Mouse (Mus musculus) forebrain, embryonic 16.5 days (tissue): ENCODE results near the gene Stard13. TPM values are rescaled to one million over a fixed set of nuclear protein-coding genes. Genes with fewer than 3 reads are reported as not detected.

Experiments used
- ATAC-seq: fragments of 200-750 bp; cut with Nextera tagmentation; 2 replicates; pipeline ENCODE4 v1.8.0; 2017; ENCODE audit warnings: mild to moderate bottlenecking, moderate library complexity
- H3K27ac ChIP-seq: fragments of 300-500 bp; sonication (generic); 2 replicates; pipeline ENCODE4 v1.5.1; 2014; ENCODE audit warnings: low read length, control low read depth
- H3K27me3 ChIP-seq: fragments of 300-500 bp; sonication (generic); replicated peaks from 2 replicates; pipeline ENCODE4 v1.6.1; 2014; ENCODE audit warnings: low read length; ENCODE audit not compliant: control insufficient read depth, insufficient read depth
- H3K36me3 ChIP-seq: fragments of 300-500 bp; sonication (generic); 2 replicates; pipeline ENCODE4 v1.6.1; 2014; ENCODE audit not compliant: control insufficient read depth, insufficient read depth
- H3K4me1 ChIP-seq: fragments of 300-500 bp; sonication (generic); replicated peaks from 2 replicates; pipeline ENCODE4 v1.6.1; 2014; ENCODE audit warnings: low read length; ENCODE audit not compliant: control insufficient read depth, insufficient read depth
- H3K4me2 ChIP-seq: fragments of 300-500 bp; sonication (generic); 2 replicates; pipeline ENCODE4 v1.6.1; 2014; ENCODE audit warnings: mild to moderate bottlenecking, low read length, control low read depth
- H3K4me3 ChIP-seq: fragments of 300-500 bp; sonication (generic); replicated peaks from 2 replicates; pipeline ENCODE4 v1.5.1; 2014; ENCODE audit warnings: mild to moderate bottlenecking, low read length, control low read depth
- H3K9ac ChIP-seq: fragments of 300-500 bp; sonication (generic); replicated peaks from 2 replicates; pipeline ENCODE4 v1.6.1; 2014; ENCODE audit warnings: low read depth, low read length, control low read depth
- H3K9me3 ChIP-seq: fragments of 300-500 bp; sonication (generic); 2 replicates; pipeline ENCODE4 v1.6.1; 2016; ENCODE audit warnings: low read length; ENCODE audit not compliant: control insufficient read depth
- WGBS: fragments of 180-500 bp; shearing (Covaris S2); extraction: QIAGEN DNeasy Blood & Tissue Kit; methylation state at CpG from one replicate; pipeline ENCODE4 v1.1.7; 2014; 5-methylcytosine and 5-hydroxymethylcytosine counted together
- polyA plus RNA-seq: library from polyadenylated mRNA; unstranded; fragments of >200 nt; fragmentation: Nextera tagmentation; extraction: Ambion mirVana; gene quantifications from 2 replicates; pipeline ENCODE4 v1.2.1, GENCODE M21; 2015

The Stard13 gene
- polyA plus RNA-seq, 1 experiment from 2014 or later = 3.5 TPM

DNA sequence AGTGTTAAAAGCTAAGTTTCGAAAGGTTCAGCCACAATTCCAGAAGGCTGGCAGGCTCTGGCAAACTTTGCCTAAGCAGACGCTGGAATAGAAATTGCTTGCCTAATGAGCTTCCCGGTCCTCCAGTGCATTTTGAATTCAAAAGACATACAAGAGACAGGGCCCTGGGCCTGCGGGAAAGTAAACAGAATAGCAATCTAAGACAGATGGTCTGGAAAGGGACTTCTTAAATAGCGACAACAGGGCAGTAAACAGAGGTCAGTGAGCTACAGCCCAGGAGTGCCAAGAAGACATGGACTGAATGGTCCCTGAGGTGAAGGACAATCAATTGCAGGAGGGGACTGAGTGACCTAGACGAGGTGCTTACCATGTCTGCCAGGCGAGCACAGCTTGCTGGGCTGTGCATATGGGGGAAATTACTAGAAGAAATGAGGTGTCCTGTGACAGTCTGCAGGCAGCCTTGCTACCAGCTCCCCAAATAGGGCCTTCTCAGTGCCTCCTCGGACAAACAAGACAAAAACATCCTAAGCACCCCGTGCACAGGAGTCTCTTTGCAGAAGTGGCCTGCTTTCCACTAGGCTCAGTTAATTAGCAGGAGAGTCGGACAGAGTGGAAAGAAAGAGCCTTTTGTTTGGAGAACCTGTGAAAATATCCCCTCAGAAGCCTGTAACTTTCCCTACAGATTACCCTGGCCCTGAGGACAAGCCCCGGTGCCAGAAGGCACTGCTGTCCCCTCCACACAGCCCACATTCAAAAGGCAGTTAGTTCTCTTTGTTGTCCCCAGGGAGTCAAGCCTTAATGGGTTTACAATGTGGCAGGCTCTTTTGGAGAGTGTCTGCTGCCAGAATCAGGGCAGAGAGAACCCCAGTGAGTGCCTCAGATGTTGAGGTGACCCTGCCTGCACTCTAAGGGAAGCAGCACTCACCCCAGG lies 90.7 kb downstream of the Stard13 start:
- peaks cover 16% of the 10 kb centered on the region for H3K4me1 ChIP-seq
- peak overlapping the region; percentile 31 for H3K27ac ChIP-seq
- ATAC-seq = peak; percentile 74
- peak overlapping the region; percentile 20; the same call in 1 of the 2 replicates for H3K9ac ChIP-seq
- WGBS = 4% methylated on average over 11 of the region's 11 CpGs
- H3K27me3 ChIP-seq = no peaks in the 10 kb centered on the region
- H3K4me3 ChIP-seq = no peak overlapping the region
- H3K36me3 ChIP-seq = no peaks in the 10 kb centered on the region
- H3K4me2 ChIP-seq = no peak overlapping the region
- no peaks in the 10 kb centered on the region for H3K9me3 ChIP-seq

DNA sequence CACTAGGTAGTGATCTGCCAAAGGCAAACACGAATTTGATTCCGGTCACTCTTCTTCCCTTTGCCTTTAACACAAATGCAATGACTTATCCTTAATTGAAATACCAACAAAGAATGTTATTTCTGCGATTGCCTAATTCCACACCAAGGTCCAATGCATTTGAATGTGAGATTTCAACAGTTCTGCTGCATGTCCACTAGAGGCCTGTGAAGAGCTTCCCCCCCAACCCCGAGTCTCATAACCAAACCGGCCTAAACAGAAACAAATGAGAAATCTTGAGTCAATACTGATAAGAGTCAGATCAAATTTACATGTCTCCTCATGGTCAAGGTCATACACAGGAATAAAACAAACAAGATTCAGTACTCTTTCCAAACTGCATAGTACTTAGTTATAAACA lies 91.4 kb downstream of the Stard13 start:
- no peak overlapping the region for H3K4me2 ChIP-seq
- no peak overlapping the region for H3K4me3 ChIP-seq
- WGBS = 38% methylated on average over 5 of the region's 5 CpGs
- H3K4me1 ChIP-seq = peaks cover 16% of the 10 kb centered on the region
- ATAC-seq = peak; percentile 38
- no peaks in the 10 kb centered on the region for H3K27me3 ChIP-seq
- 0 out of 2 replicates have a peak overlapping the region, but pooled peaks have one; percentile 31 for H3K27ac ChIP-seq
- H3K36me3 ChIP-seq = no peaks in the 10 kb centered on the region
- H3K9me3 ChIP-seq = no peaks in the 10 kb centered on the region
- no peak overlapping the region for H3K9ac ChIP-seq

DNA sequence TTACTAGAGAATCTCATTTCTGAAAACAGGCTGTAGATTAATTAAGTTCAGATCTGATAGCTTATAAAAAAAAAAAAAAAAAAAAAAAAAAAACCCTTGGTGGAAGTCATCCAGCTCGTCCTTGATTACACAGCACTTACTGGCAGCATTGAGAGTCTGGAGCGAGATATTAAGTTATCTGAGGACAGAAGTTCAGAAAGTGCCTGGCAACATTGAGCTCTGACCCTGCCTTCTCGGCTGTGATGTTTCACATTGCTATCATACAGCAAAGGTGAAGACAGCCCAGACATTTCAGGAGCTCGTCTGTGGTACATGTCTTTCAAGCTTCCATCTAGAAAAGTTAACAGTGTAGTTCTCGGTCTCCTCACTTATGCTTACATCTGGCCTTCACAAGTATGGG lies 95.7 kb downstream of the Stard13 start:
- no peak for ATAC-seq
- Histone ChIP-seq H3K9ac (no peak overlapping the region), H3K27me3 (no peaks in the 10 kb centered on the region), H3K4me2 (no peak overlapping the region), H3K4me3 (no peak overlapping the region), H3K36me3 (no peaks in the 10 kb centered on the region), H3K9me3 (no peaks in the 10 kb centered on the region), H3K4me1 (peaks cover 12% of the 10 kb centered on the region), H3K27ac (no peak overlapping the region)
- 90% methylated on average over 5 of the region's 5 CpGs for WGBS

DNA sequence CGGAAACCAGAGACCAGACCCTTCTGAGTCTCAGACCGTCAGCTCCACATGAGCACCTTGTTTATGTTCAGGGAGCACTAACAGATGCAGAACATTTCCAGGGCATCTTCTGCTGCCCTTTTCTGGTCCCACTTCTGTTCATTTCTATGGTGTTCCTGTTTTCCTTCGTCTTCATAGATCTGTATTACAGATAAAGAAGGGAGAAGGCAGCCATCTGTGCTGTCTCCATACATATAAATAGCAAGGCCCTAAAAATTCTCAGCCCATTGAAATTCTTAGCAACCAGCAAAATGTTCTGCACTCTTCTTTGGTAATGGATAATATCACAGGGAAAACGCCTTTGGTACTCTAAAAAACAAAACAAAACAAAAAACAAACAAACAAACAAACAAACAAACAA lies 96.3 kb downstream of the Stard13 start:
- Histone ChIP-seq H3K36me3 (no peaks in the 10 kb centered on the region), H3K4me1 (peaks cover 7% of the 10 kb centered on the region), H3K27me3 (no peaks in the 10 kb centered on the region), H3K4me2 (no peak overlapping the region), H3K27ac (no peak overlapping the region), H3K4me3 (no peak overlapping the region), H3K9ac (no peak overlapping the region), H3K9me3 (no peaks in the 10 kb centered on the region)
- no peak for ATAC-seq
- WGBS = 78% methylated on average over 4 of the region's 4 CpGs

DNA sequence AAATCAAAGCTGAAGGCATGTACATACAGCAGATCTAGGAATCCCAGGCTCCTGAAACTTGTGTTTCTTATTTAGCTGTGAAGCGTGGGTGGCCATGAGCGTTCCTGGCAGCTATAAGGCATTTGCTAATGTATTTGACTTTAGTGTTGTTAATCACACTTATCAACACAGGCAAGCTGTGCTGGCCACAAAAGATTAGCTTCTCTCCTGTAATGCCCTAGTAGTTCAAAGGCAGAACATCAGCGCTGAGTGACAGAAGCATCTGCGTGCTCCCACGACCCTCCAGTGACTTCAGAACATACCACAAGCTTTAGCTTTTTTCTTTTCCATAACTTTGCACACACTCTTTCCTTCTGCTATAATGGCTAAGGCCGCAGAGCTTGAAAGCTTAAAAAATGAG lies 97.7 kb downstream of the Stard13 start:
- Histone ChIP-seq H3K9ac (no peak overlapping the region), H3K4me1 (no peaks in the 10 kb centered on the region), H3K36me3 (no peaks in the 10 kb centered on the region), H3K9me3 (no peaks in the 10 kb centered on the region), H3K4me3 (no peak overlapping the region), H3K27me3 (no peaks in the 10 kb centered on the region), H3K4me2 (no peak overlapping the region), H3K27ac (no peak overlapping the region)
- no peak for ATAC-seq
- WGBS = 82% methylated on average over 6 of the region's 6 CpGs

DNA sequence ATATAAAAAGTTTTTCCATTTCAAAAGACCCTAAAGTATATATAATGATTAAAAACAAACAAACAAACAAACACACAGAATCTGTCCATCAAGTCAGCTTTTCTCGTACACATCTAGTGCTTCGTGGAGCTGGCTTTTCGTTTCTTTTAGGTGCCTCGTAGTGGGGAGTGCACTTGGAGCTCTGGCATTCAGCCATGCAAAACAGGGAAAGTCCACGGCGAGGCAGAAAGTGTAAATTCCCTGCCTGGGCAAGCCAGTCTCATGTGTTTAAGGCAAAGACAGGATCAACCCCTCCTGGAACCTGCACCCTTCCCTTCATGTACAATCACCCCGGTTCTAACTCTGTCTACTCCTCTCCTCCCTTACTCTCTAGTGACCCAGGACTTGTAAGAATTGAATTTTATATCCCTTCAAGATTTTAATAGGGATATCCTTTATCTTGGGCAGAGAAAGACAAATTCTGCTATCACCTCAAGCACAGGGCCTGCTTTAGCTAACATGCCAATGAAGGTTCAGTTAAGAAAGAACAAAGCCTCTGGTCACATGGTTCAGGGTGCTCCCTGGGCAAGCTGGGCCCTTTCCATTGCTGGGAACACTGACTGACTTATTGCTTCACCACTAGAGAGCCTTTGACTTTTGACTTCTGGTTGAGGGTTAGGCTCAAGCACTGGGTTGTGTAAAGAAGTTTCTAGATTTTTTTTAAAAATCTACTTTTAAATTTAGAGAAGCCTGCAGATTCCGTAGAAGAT lies 98.4 kb downstream of the Stard13 start:
- H3K27me3 ChIP-seq = no peaks in the 10 kb centered on the region
- ATAC-seq = no peak
- no peak overlapping the region for H3K9ac ChIP-seq
- H3K36me3 ChIP-seq = no peaks in the 10 kb centered on the region
- H3K9me3 ChIP-seq = no peaks in the 10 kb centered on the region
- H3K4me3 ChIP-seq = no peak overlapping the region
- no peak overlapping the region for H3K27ac ChIP-seq
- H3K4me2 ChIP-seq = no peak overlapping the region
- 81% methylated on average over 8 of the region's 8 CpGs for WGBS
- H3K4me1 ChIP-seq = no peaks in the 10 kb centered on the region

DNA sequence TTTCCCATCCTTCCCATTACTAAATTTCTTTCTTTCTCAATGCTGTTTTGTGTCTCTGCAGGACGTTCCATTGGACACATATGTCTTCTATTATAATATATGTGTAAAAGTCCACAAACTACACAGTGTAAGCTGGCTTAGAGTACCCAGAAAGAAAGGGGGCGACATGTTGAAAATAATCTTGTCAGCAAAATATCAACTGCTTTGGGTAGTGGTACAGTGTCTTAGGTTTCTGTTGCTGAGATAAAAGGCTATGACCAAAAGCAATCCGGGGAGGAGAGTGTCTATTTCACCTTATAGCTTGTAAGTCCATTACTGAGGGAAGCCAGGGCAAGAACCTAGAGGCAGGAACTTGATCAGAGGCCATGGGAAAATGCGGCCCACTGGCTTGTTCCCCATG lies 99.4 kb downstream of the Stard13 start:
- H3K9me3 ChIP-seq = no peaks in the 10 kb centered on the region
- H3K4me1 ChIP-seq = no peaks in the 10 kb centered on the region
- no peaks in the 10 kb centered on the region for H3K36me3 ChIP-seq
- H3K27ac ChIP-seq = no peak overlapping the region
- H3K9ac ChIP-seq = no peak overlapping the region
- no peak overlapping the region for H3K4me2 ChIP-seq
- 90% methylated on average over 4 of the region's 4 CpGs for WGBS
- no peak overlapping the region for H3K4me3 ChIP-seq
- ATAC-seq = no peak
- no peaks in the 10 kb centered on the region for H3K27me3 ChIP-seq

DNA sequence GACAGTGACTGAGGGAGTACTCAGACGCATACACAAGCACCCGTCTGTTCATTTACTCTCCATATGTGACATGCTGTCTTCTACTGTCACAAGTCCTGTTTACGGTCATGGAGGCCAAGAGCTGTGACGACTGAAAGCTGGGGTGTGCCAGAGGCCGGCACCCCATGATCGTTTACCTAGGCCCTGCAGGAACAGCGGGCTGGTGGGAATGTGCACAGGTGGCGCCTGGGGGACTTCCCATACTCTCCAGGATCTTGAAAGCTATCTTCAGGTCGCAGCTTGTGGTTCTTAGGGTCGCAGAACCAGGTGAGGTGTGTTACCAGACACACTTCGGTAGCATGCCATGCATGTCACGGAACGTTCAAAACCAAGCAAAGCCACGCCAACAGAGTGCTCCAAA lies 99.9 kb downstream of the Stard13 start:
- Histone ChIP-seq H3K27me3 (no peaks in the 10 kb centered on the region), H3K4me2 (no peak overlapping the region), H3K27ac (no peak overlapping the region), H3K36me3 (no peaks in the 10 kb centered on the region), H3K4me1 (no peaks in the 10 kb centered on the region), H3K9me3 (no peaks in the 10 kb centered on the region), H3K9ac (no peak overlapping the region), H3K4me3 (no peak overlapping the region)
- WGBS = 95% methylated on average over 14 of the region's 14 CpGs
- ATAC-seq = no peak

DNA sequence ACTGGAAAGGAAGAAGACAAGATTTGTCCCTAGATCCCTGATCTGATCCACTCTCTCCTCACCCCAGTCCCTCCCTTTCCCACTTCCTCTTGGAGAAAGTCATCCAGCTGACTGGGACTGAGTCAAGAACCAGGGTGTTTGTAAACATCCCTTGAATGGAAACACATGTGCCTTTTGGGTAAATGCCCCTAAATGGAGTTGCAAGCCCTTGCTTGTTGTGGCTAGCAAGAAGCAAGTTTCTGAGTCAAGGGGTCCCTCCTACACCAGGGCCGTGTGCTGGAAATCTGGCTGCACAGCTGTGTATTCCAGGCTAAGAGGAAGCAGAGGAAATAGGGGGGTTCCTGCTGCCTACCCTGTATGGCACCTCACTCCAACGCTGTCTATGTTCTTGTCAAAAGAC lies 103.9 kb downstream of the Stard13 start:
- Histone ChIP-seq H3K4me3 (no peak overlapping the region), H3K36me3 (no peaks in the 10 kb centered on the region), H3K4me2 (no peak overlapping the region), H3K4me1 (0 out of 2 replicates have a peak, but pooled peaks cover 4% of the 10 kb centered on the region), H3K27ac (no peak overlapping the region), H3K9me3 (no peaks in the 10 kb centered on the region), H3K27me3 (no peaks in the 10 kb centered on the region), H3K9ac (no peak overlapping the region)
- ATAC-seq = no peak
- WGBS = 89% methylated on average over 2 of the region's 2 CpGs
